9 mouse cellular contexts compared by ENCODE assay signal in the genomic region with DNA sequence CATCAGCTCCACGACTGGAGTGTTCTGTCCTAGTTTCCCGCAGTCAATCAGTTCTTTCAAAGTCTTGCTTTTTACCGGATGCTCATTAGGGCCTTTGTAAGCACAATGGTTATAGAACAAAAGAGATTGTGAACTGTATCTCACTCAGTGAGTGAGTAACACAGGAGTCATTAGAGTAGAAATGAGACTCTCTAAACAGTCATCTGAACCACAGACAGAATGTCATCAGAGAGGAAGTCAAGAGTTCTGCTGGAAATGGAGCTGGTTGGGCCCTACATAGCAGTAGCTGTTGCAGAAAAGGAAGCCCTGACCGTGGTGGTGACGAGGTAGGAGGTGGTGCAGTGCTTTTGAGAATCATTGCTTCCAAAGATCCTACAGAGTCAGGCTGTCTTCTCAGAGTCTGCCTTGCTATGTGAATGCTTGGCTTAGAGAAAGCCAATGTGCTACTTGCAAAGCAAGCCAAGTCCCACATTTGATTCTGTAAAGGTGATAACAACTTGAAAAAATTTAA. TPM values are rescaled to one million over a fixed set of nuclear protein-coding genes. Genes with fewer than 3 reads are reported as not detected.
A peak's percentile ranks its signal among the peaks of the same experiment; 100 is the strongest.
DNase-seq lines count a peak whose midpoint lies in the region; ATAC-seq and TF ChIP-seq lines count a peak whose summit lies in the region.
"Had no signal": no experiment of that assay in that cellular context is flagged by ENCODE, and none has a peak within 500 bp of the region (broad histone marks: within the 10 kb centered on the region; RNA-seq: fewer than 3 reads in every experiment).

No protein-coding gene starts in this region.

- peak overlapping the region; percentile 82 for H3K27ac ChIP-seq in heart, embryonic 16.5 days (ENCODE audit: low read length)
- H3K27ac ChIP-seq in testis, adult 2 months (ENCODE audit: control insufficient read depth, insufficient read depth, low read depth, low read length): 0 out of 2 replicates have a peak overlapping the region, but pooled peaks have one; percentile 32

- no peak overlapping the region for H3K4me2 ChIP-seq in heart, embryonic 16.5 days (ENCODE audit: low read depth, low read length)
- H3K4me2 ChIP-seq: embryonic facial prominence, embryonic 13.5 days had no signal

- no peaks in the 10 kb centered on the region for H3K27me3 ChIP-seq in heart, embryonic 16.5 days (ENCODE audit: control insufficient read depth, insufficient read depth, low read length)
- no peaks in the 10 kb centered on the region for H3K27me3 ChIP-seq in testis, adult 2 months (ENCODE audit: control insufficient read depth, insufficient read depth, low read length)
- H3K27me3 ChIP-seq: embryonic facial prominence, embryonic 13.5 days had no signal

- no peak overlapping the region for H3K4me3 ChIP-seq in heart, embryonic 16.5 days (ENCODE audit: low read length)
- no peak overlapping the region for H3K4me3 ChIP-seq in testis, adult 2 months (ENCODE audit: control insufficient read depth, low read depth, low read length)
- H3K4me3 ChIP-seq: embryonic facial prominence, embryonic 13.5 days had no signal

- ATAC-seq in heart, embryonic 16.5 days (replicated peaks; ENCODE audit: extremely low read depth, insufficient read depth, low FRiP score): 0 out of 2 replicates have a peak, but pooled peaks have one; percentile 37
- peak; percentile 53 for ATAC-seq in inflammation-experienced regulatory T-cells, adult 6 months

- H3K4me1 ChIP-seq in heart, embryonic 16.5 days (ENCODE audit: control insufficient read depth, insufficient read depth, low read length): peaks cover 9% of the 10 kb centered on the region
- no peaks in the 10 kb centered on the region for H3K4me1 ChIP-seq in testis, adult 2 months (ENCODE audit: control insufficient read depth, insufficient read depth, low read length)

- no peak for DNase-seq in heart, postnatal 4 days
- no peak for DNase-seq in testis, postnatal 10 days (ENCODE audit: low spot score)
- peak; percentile 64 for DNase-seq in thymus, postnatal 4 days
- DNase-seq in cerebellum, postnatal 25 days: no peak
- DNase-seq in adrenal gland, postnatal 4 days (ENCODE audit: low spot score in 2 of 2): no peak

- TF ChIP-seq CTCF in testis, adult 2 months (IDR thresholded peaks at IDR 0.05; ENCODE audit: control insufficient read depth, insufficient read depth, insufficient replicate concordance, low read depth, low read length): no peak

- TF ChIP-seq POLR2A in testis, adult 2 months (IDR thresholded peaks at IDR 0.05; ENCODE audit: control insufficient read depth, low read depth, low read length): no peak

- no peaks in the 10 kb centered on the region for H3K9me3 ChIP-seq in heart, embryonic 16.5 days (replicated peaks; ENCODE audit: control insufficient read depth, low read length)
- H3K9me3 ChIP-seq: embryonic facial prominence, embryonic 13.5 days had no signal

- WGBS in heart, embryonic 16.5 days: 57% methylated on average over 5 of the region's 5 CpGs

- no peak overlapping the region for H3K9ac ChIP-seq in heart, embryonic 16.5 days (ENCODE audit: low read length)
- H3K9ac ChIP-seq: embryonic facial prominence, embryonic 13.5 days had no signal

- no peaks in the 10 kb centered on the region for H3K36me3 ChIP-seq in heart, embryonic 16.5 days (ENCODE audit: control insufficient read depth, insufficient read depth)
- no peaks in the 10 kb centered on the region for H3K36me3 ChIP-seq in testis, adult 2 months (ENCODE audit: control insufficient read depth, insufficient read depth, low read length)
- H3K36me3 ChIP-seq: embryonic facial prominence, embryonic 13.5 days had no signal

RNA-seq across cellular contexts. Expression of a gene that starts 40.5 kb away (rescaled TPM):
- 326 and 353 TPM in 2 replicates for polyA plus RNA-seq in heart, embryonic 16.5 days (2015; fragmentation: Nextera tagmentation; extraction: Ambion mirVana)
- total RNA-seq in heart, postnatal 4 days (2021): 100 to 1,000 TPM; 147 to 148 TPM
- 36.4 and 45.2 TPM in 2 replicates for polyA plus RNA-seq in testis, adult 2 months (2012; rRNA removed)
- polyA plus RNA-seq in inflammation-experienced regulatory T-cells, adult 6 months (2017; shearing (Covaris generic)): 100 to 1,000 TPM; 227 to 338 (median 255) TPM
- 100 to 1,000 TPM; 154 to 157 TPM for total RNA-seq in adrenal gland, postnatal 4 days (2021)
